Mouse (Mus musculus) kidney, postnatal 4 days (tissue): ENCODE data around the gene Tmem8b.

Experiments
- DNase-seq, 2 experiments: peaks; one replicate each; pipeline ENCODE4 v3.0.0; 2021; ENCODE audit warnings: mixed read lengths in 2 of 2

The Tmem8b gene

DNA sequence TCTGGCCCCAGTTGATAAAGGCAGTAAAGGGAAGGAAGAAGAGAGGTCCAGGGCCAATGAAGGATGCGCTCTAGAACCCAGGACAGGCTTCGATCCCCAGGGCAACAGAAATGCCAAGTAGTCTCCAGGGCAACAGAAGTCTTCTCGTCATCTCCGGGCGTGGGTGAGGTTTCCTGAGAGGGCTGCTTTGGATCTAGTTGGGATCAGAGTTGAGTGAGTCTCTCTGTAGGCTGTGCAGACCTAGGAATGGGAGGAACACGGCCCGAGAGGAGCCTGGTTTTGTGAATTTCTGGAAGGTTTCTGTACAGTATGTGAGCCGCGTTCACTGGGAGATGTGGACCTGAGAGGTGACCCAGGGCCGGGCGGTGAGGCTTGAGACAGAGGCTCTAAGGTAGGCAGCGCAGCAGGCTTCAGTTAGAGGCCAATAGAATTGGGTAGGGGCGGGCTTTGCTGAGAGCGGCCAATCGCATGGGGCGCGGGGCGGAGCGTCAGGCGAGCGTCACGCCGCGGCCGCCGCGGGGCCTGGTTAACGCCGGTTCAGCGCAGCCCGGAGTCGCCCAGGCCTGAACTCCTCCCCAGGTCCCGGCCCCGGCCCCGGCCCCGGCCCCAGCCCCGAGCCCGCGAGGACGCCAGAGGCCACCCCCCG, at the start of gene Tmem8b, which contains the start of gene Fam221b:
TSS of gene Tmem8b (plus strand) at position 190 of the 646 bp plus-strand sequence.
TSS of gene Fam221b (minus strand) at position 364 of the 646 bp plus-strand sequence.
- DNase-seq: peak; percentile 93 to 95

GRCm38 (mm10) chr4:43620146-43620778, 48.5 kb upstream of the Tmem8b start:
- DNase-seq: no peak

- DNase-seq: peak in 1 of 2 experiments; percentile 27
Observed at GRCm38 (mm10) chr4:43629106-43629817, 39.5 kb upstream of the Tmem8b start.

- peak; percentile 75 to 84 for DNase-seq
Observed at GRCm38 (mm10) chr4:43630030-43630581, 38.7 kb upstream of the Tmem8b start.

- peak in 1 of 2 experiments; percentile 30 for DNase-seq
Observed at GRCm38 (mm10) chr4:43630671-43631045, 38.1 kb upstream of the Tmem8b start.

- DNase-seq: peak; percentile 72 to 79
Observed at GRCm38 (mm10) chr4:43631046-43631955, 37.5 kb upstream of the Tmem8b start, which contains the start of gene Npr2. Gene Npr2 (plus strand): TSS chr4:43631935.

- DNase-seq: peak; percentile 29 to 48
Observed at GRCm38 (mm10) chr4:43631956-43632920, 36.5 kb upstream of the Tmem8b start.

DNA sequence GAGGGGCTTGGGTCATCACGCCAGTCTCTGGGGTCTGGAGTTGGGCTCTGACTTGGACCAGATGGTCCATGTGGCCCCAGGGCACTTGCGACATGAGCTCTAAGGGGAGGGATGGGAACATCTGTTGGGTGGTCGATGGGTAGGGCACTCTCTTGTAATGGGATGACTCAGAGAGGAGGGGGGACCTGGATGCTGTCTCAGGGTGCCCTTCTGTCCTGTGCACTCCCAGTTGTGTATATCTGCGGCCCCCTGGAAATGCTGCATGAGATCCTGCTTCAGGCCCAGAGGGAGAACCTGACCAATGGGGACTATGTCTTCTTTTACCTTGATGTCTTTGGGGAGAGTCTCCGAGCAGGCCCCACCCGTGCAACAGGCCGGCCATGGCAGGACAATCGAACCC, 35.5 kb upstream of the Tmem8b start:
- DNase-seq: peak in 1 of 2 experiments; percentile 0

DNA sequence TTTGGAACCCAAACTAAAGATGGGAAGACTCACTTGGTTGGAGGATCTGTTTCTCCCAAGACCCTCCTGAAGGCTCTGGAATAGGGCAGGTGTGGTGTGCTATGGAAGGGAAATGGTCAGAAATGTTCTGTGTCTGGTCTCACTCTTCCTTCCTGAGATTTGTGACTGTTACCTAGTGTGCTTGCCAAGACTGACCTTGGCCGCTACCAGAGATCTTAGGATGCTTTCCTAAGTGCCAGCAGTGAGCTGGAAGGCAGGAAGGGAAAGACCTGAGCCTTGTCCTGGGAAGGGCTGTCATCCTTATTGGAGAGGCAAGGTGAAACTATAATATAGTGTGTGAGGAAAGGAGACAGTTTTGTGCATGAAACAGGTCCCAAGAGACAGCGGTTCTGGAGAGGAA, 35.0 kb upstream of the Tmem8b start:
- peak in 1 of 2 experiments; percentile 0 for DNase-seq

DNA sequence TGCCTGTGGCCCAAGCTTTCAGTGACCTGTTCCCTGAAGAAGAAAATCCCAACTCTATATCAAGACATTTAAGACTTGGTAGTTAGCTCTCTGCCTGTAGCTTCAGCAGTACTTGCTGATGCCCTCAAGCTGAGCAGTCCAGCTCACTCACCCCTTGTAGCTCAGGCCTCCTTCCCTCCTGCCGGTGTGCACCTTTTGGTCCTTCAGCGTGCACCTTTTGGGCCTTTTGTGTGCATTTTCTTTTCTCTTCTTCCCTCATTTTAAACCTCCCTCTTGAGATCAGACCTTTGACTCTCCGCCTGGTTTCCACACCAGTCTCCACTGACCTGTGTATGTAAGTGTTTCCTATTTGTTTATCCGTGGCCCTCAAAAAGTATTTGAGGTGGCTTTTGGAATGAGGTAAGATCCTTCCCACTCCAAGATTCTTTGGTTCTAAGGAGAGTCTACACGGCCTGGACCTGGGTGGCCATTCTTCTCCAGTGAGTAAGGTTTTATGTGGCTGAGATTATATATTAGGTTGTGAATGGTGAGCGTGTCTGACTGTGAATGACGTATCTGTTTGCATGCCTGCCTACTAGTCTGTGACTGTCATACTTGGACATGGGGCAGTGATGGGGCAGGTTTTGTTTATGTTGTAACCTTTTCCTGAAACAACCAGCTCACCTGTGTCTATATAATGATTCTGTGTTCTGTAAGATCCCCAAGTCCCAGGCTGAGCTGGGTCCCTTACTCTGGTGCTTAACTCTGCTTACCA, 34.0 kb upstream of the Tmem8b start:
- DNase-seq: no peak

GRCm38 (mm10) chr4:43636751-43637150, 32.0 kb upstream of the Tmem8b start:
- DNase-seq: peak in 1 of 2 experiments; percentile 0

GRCm38 (mm10) chr4:43640076-43640475, 28.7 kb upstream of the Tmem8b start:
- no peak for DNase-seq

DNA sequence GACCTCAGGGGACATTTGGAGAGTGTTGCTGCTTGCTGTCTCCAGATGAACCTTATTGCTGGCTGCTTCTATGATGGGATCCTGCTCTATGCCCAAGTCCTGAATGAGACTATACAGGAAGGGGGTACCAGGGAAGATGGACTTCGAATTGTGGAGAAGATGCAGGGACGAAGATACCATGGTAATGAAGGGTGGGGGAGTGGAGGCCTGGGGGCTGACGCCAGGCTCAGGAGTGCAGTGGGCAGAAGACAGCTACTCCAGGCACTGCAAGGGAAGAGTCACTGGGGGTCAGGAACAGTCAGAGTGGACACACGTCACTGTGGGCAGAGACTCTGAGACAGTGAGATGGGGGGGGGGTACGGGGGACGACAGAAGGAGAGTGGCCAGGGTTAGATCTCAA, 28.3 kb upstream of the Tmem8b start:
- no peak for DNase-seq

- DNase-seq: no peak
Observed at GRCm38 (mm10) chr4:43649783-43650182, 19.0 kb upstream of the Tmem8b start.

DNA sequence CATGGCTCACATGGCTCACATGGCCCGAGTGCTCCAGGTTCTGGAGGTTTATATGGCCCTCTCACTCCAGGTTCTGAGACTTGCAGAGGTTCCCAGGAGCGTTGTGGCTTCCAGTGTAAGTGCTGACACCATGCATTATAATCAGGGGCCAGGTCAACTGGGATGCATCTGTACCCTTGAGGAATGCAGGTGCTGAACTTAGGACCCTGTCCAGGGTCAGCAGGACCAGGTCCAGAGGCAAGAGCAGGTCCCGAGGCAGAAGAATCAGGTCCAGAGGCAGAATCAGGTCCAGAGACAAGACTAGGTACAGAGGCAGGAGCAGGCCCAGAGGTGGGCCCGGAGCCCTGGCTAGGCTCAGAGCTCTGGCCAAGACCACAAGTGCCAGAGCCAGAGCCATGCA, 16.0 kb upstream of the Tmem8b start:
- DNase-seq: no peak

DNA sequence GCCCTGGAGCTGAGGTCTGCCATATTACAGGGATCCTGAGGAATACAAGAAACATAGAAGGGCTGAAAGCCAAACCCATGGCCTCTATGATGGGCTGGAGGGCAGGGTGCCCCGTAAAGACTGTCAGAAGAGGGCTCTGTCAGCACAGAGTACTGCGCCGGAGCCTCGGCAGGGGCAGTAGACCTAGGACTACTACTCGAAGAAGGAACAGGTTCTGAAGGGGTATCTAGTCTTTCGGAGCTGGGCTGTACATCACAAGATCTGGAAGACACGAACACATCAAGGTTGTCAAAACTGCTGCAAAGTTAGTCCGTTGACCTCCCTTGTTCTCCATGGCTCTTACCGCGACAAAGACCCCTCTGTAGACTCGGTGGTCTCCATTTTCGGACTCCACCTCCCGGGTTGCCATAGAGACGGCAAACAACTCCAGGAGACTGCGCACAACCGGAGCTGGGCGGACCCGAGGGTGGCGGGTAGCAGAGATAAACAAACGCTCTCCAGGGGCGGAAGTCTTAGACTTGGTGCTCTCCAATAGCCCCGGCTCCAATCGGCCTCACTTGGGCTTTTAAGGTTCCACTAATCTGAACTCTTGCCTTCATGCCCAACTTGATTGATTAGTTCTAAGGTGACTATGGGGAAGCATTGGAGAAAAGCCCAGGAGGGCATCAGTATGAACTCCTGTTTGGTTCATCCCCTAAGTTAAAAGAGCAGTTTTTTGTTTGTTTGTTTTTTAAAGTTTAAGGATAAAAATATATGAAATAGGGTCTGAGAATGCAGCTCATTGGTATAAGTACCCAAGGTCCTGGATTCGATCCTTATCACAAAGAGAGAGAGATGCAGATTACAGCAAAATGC, 15.4 kb upstream of the Tmem8b start, which contains the start of gene Spag8:
TSS of gene Spag8 (minus strand) at position 434 of the 855 bp plus-strand sequence.
- DNase-seq: peak; percentile 53 to 71

DNA sequence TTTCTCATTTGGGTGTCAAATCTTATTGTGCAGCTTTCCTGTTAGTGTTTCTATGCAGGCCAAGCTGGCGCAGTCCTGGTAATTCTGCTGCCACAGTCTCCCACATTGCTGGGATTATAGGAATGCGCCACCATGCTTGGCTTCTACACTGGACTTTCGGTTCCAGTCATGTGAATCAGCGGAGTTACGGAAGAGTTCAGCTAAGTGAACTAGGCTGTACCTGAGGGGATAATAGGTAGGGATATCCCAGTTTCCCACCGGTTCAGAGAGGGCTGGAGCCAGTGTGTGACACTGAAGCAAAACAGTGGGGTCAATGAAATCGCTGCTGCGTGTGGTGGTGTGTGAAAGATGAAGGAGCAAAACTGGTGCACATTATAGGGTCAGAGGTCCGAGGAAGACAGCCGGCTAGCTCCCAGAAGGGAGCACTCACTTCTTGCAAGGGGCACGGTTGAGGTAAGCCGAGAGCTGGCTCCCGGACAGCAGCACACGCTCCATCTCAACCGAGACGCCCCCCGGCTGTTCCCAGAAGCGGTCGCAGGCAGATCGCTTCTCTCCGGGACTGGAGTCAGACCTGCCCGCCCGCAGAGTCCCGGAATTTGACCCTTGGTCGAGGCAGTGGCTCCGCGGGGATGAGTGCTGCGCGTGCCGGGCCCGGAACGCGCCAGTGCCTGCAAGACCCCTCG, 13.0 kb upstream of the Tmem8b start:
- peak in 1 of 2 experiments; percentile 18 for DNase-seq

GRCm38 (mm10) chr4:43656339-43657109, 12.2 kb upstream of the Tmem8b start, which contains the start of gene Hint2:
Gene Hint2 (minus strand): TSS chr4:43656466.
- DNase-seq: peak; percentile 92 to 96
